Mouse (Mus musculus) hindbrain, postnatal 0 days (tissue): Measurements from ENCODE around the gene Nupl2. TPM values are rescaled to one million over a fixed set of nuclear protein-coding genes. Genes with fewer than 3 reads are reported as not detected.

Experiments used
- ATAC-seq: fragments of 200-750 bp; cut with Nextera tagmentation; 2 replicates; pipeline ENCODE4 v1.8.0; 2017; ENCODE audit warnings: mild to moderate bottlenecking, moderate TSS enrichment, moderate library complexity
- DNase-seq: peaks from one replicate; pipeline ENCODE4 v3.0.0-alpha.2; 2015; ENCODE audit warnings: low spot score
- H3K27ac ChIP-seq: fragments of 300-500 bp; sonication (generic); 2 replicates; pipeline ENCODE4 v1.5.1; 2014; ENCODE audit warnings: mild to moderate bottlenecking
- H3K27me3 ChIP-seq: fragments of 300-500 bp; sonication (generic); 2 replicates; pipeline ENCODE4 v1.6.1; 2014; ENCODE audit warnings: low read length, mixed read lengths; ENCODE audit not compliant: insufficient read depth
- H3K36me3 ChIP-seq: fragments of 300-500 bp; sonication (generic); 2 replicates; pipeline ENCODE4 v1.6.1; 2014; ENCODE audit warnings: low read length, mixed read lengths; ENCODE audit not compliant: insufficient read depth
- H3K4me1 ChIP-seq: fragments of 300-500 bp; sonication (generic); 2 replicates; pipeline ENCODE4 v1.6.1; 2014; ENCODE audit warnings: antibody characterized with exemption, low read length, mixed read lengths; ENCODE audit not compliant: insufficient read depth
- H3K4me2 ChIP-seq: fragments of 300-500 bp; sonication (generic); 2 replicates; pipeline ENCODE4 v1.6.1; 2014; ENCODE audit warnings: low read depth, mild to moderate bottlenecking, low read length, moderate library complexity, mixed read lengths
- H3K4me3 ChIP-seq: fragments of 300-500 bp; sonication (generic); 2 replicates; pipeline ENCODE4 v1.5.1; 2014; ENCODE audit warnings: low read length
- H3K9ac ChIP-seq: fragments of 300-500 bp; sonication (generic); replicated peaks from 2 replicates; pipeline ENCODE4 v1.6.1; 2014; ENCODE audit warnings: mild to moderate bottlenecking, low read length, moderate library complexity, mixed read lengths
- H3K9me3 ChIP-seq: fragments of 300-500 bp; sonication (generic); 2 replicates; pipeline ENCODE4 v1.6.1; 2016; ENCODE audit warnings: low read length, mixed read lengths
- CTCF ChIP-seq: IDR thresholded peaks from 2 replicates; pipeline ENCODE4 v1.5.1; 2016; ENCODE audit warnings: antibody characterized with exemption, control low read depth, low read depth
- WGBS: fragments of 180-500 bp; shearing (Covaris S2); extraction: QIAGEN DNeasy Blood & Tissue Kit; methylation state at CpG from one replicate; pipeline ENCODE4 v1.1.7; 2014; 5-methylcytosine and 5-hydroxymethylcytosine counted together
- polyA plus RNA-seq: library from polyadenylated mRNA; unstranded; fragments of >200 nt; fragmentation: Nextera tagmentation; extraction: Ambion mirVana; gene quantifications from 2 replicates; pipeline ENCODE4 v1.2.1, GENCODE M21; 2015
- total RNA-seq: library from RNA; depleted of rRNA; stranded (reverse); fragments of >200 nt; gene quantifications from 2 replicates; pipeline ENCODE4 v1.2.3, GENCODE M21; 2014; rRNA removed

Nupl2 gene
- total RNA-seq (11.8 and 12.9 TPM in 2 replicates), polyA plus RNA-seq (8.0 and 11.2 TPM in 2 replicates)

- H3K4me3 ChIP-seq = peak within 1 kb of the TSS; percentile 76
- WGBS = under 1% methylated on average over 51 of the region's 52 CpGs
- peak within 1 kb of the TSS; percentile 84 for H3K27ac ChIP-seq
- peaks cover 7% of the 10 kb centered on the region; the same call in 1 of the 2 replicates for H3K4me1 ChIP-seq
- TF ChIP-seq CTCF = no peak
- no peaks in the 10 kb centered on the region for H3K9me3 ChIP-seq
- DNase-seq = peak; percentile 98
- H3K36me3 ChIP-seq = peaks cover 4% of the 10 kb centered on the region; the same call in 1 of the 2 replicates
- peak; percentile 98 for ATAC-seq
- no peaks in the 10 kb centered on the region for H3K27me3 ChIP-seq
- H3K4me2 ChIP-seq = peak within 1 kb of the TSS; percentile 81
- H3K9ac ChIP-seq = peak within 1 kb of the TSS; percentile 90
Observed at GRCm38 (mm10) chr5:24164789-24165445, at the start of gene Nupl2. TSS of gene Nupl2 (plus strand) at chr5:24164963.

DNA sequence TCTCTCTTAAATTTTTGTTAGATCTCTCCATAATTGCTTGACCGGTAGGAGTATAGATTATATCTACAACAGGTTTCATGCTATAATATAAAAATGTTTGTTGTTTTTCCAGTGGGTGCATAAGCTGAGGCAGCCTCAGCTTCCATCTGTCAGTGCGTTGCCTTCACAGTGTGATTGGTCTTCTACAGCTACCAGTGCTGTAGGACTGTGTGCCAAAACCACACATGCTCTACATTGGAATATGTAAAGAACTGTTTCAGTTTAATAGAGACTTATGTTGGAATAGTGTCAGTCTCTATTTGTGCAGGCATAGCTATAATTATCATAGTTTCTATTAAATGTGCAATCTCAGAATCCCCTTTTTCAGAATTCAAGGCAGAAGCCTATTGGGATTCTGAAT is 42.5 kb upstream of the Nupl2 start:
- Histone ChIP-seq H3K9me3 (no peaks in the 10 kb centered on the region), H3K4me3 (no peak overlapping the region), H3K27me3 (no peaks in the 10 kb centered on the region), H3K4me1 (no peaks in the 10 kb centered on the region), H3K4me2 (no peak overlapping the region), H3K9ac (no peak overlapping the region), H3K27ac (no peak overlapping the region), H3K36me3 (no peaks in the 10 kb centered on the region)
- WGBS = 90% methylated on average over 2 of the region's 2 CpGs
- DNase-seq (no peak), ATAC-seq (no peak)
- TF ChIP-seq CTCF = no peak

DNA sequence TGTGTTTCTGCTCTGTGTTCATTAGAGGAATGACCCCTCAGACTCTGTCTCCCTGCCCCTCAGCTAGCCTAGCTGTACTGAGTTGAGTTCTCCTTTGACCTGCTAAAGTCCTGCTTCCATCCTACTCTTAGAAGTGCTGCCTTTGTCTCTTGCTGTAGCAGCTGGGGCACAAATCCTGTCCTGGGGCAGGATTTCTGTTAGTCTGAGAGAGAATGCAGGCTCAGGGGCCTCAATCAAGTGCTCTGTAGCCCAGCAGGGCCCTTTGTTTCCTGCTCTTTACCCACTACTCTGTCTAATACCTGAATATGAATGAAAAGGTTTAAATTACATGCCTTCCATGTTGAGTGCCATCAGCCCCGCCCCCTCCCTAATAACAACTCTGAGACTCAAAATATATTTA is 40.6 kb upstream of the Nupl2 start:
- ATAC-seq = no peak
- H3K27ac ChIP-seq = no peak overlapping the region
- no peaks in the 10 kb centered on the region for H3K27me3 ChIP-seq

GRCm38 (mm10) chr5:24124579-24125276 is 40.0 kb upstream of the Nupl2 start:
- Histone ChIP-seq H3K4me3 (no peak overlapping the region), H3K4me2 (no peak overlapping the region), H3K9ac (no peak overlapping the region), H3K4me1 (no peaks in the 10 kb centered on the region), H3K36me3 (peaks cover 4% of the 10 kb centered on the region; the same call in 1 of the 2 replicates), H3K27me3 (no peaks in the 10 kb centered on the region), H3K27ac (no peak overlapping the region), H3K9me3 (no peaks in the 10 kb centered on the region)
- no peak for TF ChIP-seq CTCF
- DNase-seq (no peak), ATAC-seq (no peak)
- 50% methylated on average over 3 of the region's 3 CpGs for WGBS

More for the DNA sequence above, 40.6 kb upstream of the Nupl2 start:
- no peak overlapping the region for H3K4me2 ChIP-seq
- no peaks in the 10 kb centered on the region for H3K4me1 ChIP-seq
- no peak for TF ChIP-seq CTCF
- H3K9me3 ChIP-seq = no peaks in the 10 kb centered on the region
- WGBS = 60% methylated on average over 1 of the region's 1 CpGs
- no peak overlapping the region for H3K9ac ChIP-seq
- peaks cover 4% of the 10 kb centered on the region; the same call in 1 of the 2 replicates for H3K36me3 ChIP-seq
- no peak for DNase-seq
- H3K4me3 ChIP-seq = no peak overlapping the region

- no peaks in the 10 kb centered on the region for H3K27me3 ChIP-seq
- H3K4me2 ChIP-seq = no peak overlapping the region
- H3K27ac ChIP-seq = no peak overlapping the region
- TF ChIP-seq CTCF = no peak
- no peaks in the 10 kb centered on the region for H3K9me3 ChIP-seq
- DNase-seq = no peak
- no peak for ATAC-seq
- WGBS = 56% methylated on average over 1 of the region's 1 CpGs
- H3K4me3 ChIP-seq = no peak overlapping the region
- H3K4me1 ChIP-seq = no peaks in the 10 kb centered on the region
- no peak overlapping the region for H3K9ac ChIP-seq
- H3K36me3 ChIP-seq = peaks cover 4% of the 10 kb centered on the region; the same call in 1 of the 2 replicates
Observed at GRCm38 (mm10) chr5:24125910-24126636, 38.7 kb upstream of the Nupl2 start.

DNA sequence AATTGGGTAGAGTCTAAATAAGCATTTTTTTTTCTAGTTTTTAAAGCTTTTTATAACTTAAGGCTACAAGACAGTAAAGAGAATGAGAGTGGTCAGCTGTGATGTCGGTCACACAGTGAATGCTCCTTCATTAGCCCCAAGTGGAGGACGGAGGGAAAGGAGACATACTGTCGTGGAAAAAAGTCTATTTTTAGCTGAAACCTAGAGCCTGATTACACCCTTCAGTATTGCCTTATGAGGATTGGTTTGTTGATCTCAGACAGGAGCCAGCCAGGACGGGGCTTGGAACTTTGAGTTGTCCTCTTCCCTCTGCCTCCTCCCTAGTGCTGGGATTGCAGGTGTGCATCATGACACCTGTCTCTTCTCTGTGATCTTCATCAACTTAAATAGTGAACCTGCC is 37.8 kb upstream of the Nupl2 start:
- no peak overlapping the region for H3K4me3 ChIP-seq
- H3K9me3 ChIP-seq = no peaks in the 10 kb centered on the region
- WGBS = 87% methylated on average over 4 of the region's 4 CpGs
- ATAC-seq = no peak
- no peak for TF ChIP-seq CTCF
- no peak overlapping the region for H3K9ac ChIP-seq
- no peak overlapping the region for H3K27ac ChIP-seq
- no peak for DNase-seq
- peaks cover 4% of the 10 kb centered on the region; the same call in 1 of the 2 replicates for H3K36me3 ChIP-seq
- H3K4me1 ChIP-seq = no peaks in the 10 kb centered on the region
- H3K4me2 ChIP-seq = no peak overlapping the region
- H3K27me3 ChIP-seq = no peaks in the 10 kb centered on the region
